Mouse (Mus musculus): ENCODE data around the gene Ndufaf4. TPM values are rescaled to one million over a fixed set of nuclear protein-coding genes. Genes with fewer than 3 reads are reported as not detected.

Gene Ndufaf4
- polyA plus RNA-seq, 1 experiment from 2014 or later, result 62.9 TPM

GRCm38 (mm10) chr4:24915631-24916030 is 17.7 kb downstream of the Ndufaf4 start:
- Histone ChIP-seq H3K4me3 (no peak overlapping the region), H3K27ac (replicated peaks) (no peak overlapping the region), H3K36me3 (no peaks in the 10 kb centered on the region), H3K4me1 (replicated peaks) (no peaks in the 10 kb centered on the region), H3K9ac (no peak overlapping the region), H3K27me3 (no peaks in the 10 kb centered on the region), H3K9me3 (no peaks in the 10 kb centered on the region), H3K4me2 (no peak overlapping the region)
- 93% methylated on average over 2 of the region's 2 CpGs for WGBS
- no peak for ATAC-seq (ENCODE audit: low FRiP score, low read depth)

GRCm38 (mm10) chr4:24920006-24920577 is 22.2 kb downstream of the Ndufaf4 start:
- Histone ChIP-seq H3K4me3 (no peak overlapping the region), H3K4me1 (replicated peaks) (no peaks in the 10 kb centered on the region), H3K9ac (no peak overlapping the region), H3K4me2 (no peak overlapping the region), H3K27ac (replicated peaks) (no peak overlapping the region), H3K9me3 (no peaks in the 10 kb centered on the region), H3K36me3 (no peaks in the 10 kb centered on the region), H3K27me3 (no peaks in the 10 kb centered on the region)
- ATAC-seq (ENCODE audit: low FRiP score, low read depth), result no peak
- 71% methylated on average over 5 of the region's 5 CpGs for WGBS

- 70% methylated on average over 2 of the region's 2 CpGs for WGBS
- Histone ChIP-seq H3K9me3 (no peaks in the 10 kb centered on the region), H3K27me3 (no peaks in the 10 kb centered on the region), H3K9ac (no peak overlapping the region), H3K36me3 (no peaks in the 10 kb centered on the region), H3K4me3 (no peak overlapping the region), H3K27ac (replicated peaks) (no peak overlapping the region), H3K4me1 (replicated peaks) (no peaks in the 10 kb centered on the region), H3K4me2 (no peak overlapping the region)
- no peak for ATAC-seq (ENCODE audit: low FRiP score, low read depth)
Measured at GRCm38 (mm10) chr4:24924726-24925125, 26.8 kb downstream of the Ndufaf4 start.

GRCm38 (mm10) chr4:24928260-24928780 is 30.4 kb downstream of the Ndufaf4 start:
- no peak overlapping the region for H3K27ac ChIP-seq (replicated peaks)
- H3K27me3 ChIP-seq, result no peaks in the 10 kb centered on the region
- no peaks in the 10 kb centered on the region for H3K9me3 ChIP-seq
- no peak for ATAC-seq (ENCODE audit: low FRiP score, low read depth)
- no peak overlapping the region for H3K4me3 ChIP-seq
- 79% methylated on average over 5 of the region's 5 CpGs for whole genome bisulfite sequencing
- H3K4me1 ChIP-seq (replicated peaks), result no peaks in the 10 kb centered on the region
- no peaks in the 10 kb centered on the region for H3K36me3 ChIP-seq
- H3K9ac ChIP-seq, result no peak overlapping the region
- no peak overlapping the region for H3K4me2 ChIP-seq

GRCm38 (mm10) chr4:24928926-24929325 is 31.0 kb downstream of the Ndufaf4 start:
- Histone ChIP-seq H3K9ac (no peak overlapping the region), H3K27me3 (no peaks in the 10 kb centered on the region), H3K27ac (replicated peaks) (no peak overlapping the region), H3K4me1 (replicated peaks) (no peaks in the 10 kb centered on the region), H3K9me3 (no peaks in the 10 kb centered on the region), H3K36me3 (no peaks in the 10 kb centered on the region), H3K4me3 (no peak overlapping the region), H3K4me2 (no peak overlapping the region)
- ATAC-seq (ENCODE audit: low FRiP score, low read depth), result no peak
- WGBS, result 75% methylated on average over 5 of the region's 5 CpGs

GRCm38 (mm10) chr4:24942728-24943424 is 45.0 kb downstream of the Ndufaf4 start:
- H3K27me3 ChIP-seq, result no peaks in the 10 kb centered on the region
- no peak for ATAC-seq (ENCODE audit: low FRiP score, low read depth)
- H3K4me2 ChIP-seq, result no peak overlapping the region
- no peaks in the 10 kb centered on the region for H3K36me3 ChIP-seq
- H3K9me3 ChIP-seq, result no peaks in the 10 kb centered on the region
- no peak overlapping the region for H3K4me3 ChIP-seq
- no peak overlapping the region for H3K27ac ChIP-seq (replicated peaks)
- H3K9ac ChIP-seq, result no peak overlapping the region
- 69% methylated on average over 6 of the region's 6 CpGs for WGBS
- no peaks in the 10 kb centered on the region for H3K4me1 ChIP-seq (replicated peaks)

Other genes starting within 250 kb of the Ndufaf4 start
- 29.5 and 35.5 TPM in 2 replicates for gene Klhl32, start 47.0 kb upstream of the Ndufaf4 start, polyA plus RNA-seq (2015; fragmentation: Nextera tagmentation; extraction: Ambion mirVana)
- gene Gpr63, start 68.3 kb downstream of the Ndufaf4 start, polyA plus RNA-seq (2015; fragmentation: Nextera tagmentation; extraction: Ambion mirVana), result 1.5 and 1.8 TPM in 2 replicates